Mouse (Mus musculus): Measurements from ENCODE around the gene Ttc34. TPM values are rescaled to one million over a fixed set of nuclear protein-coding genes. Genes with fewer than 3 reads are reported as not detected.

The Ttc34 gene
- polyA plus RNA-seq, 1 experiment from 2014 or later = 0.59 TPM

- Histone ChIP-seq H3K4me1 (ENCODE audit: insufficient read depth, low read length) (0 out of 2 replicates have a peak, but pooled peaks cover 7% of the 10 kb centered on the region), H3K9me3 (ENCODE audit: low read length) (no peaks in the 10 kb centered on the region), H3K4me3 (ENCODE audit: low read length) (no peak overlapping the region), H3K4me2 (replicated peaks; ENCODE audit: low read depth, low read length) (no peak overlapping the region), H3K27me3 (ENCODE audit: insufficient read depth, low read length) (no peaks in the 10 kb centered on the region), H3K36me3 (ENCODE audit: insufficient read depth, low read length) (no peaks in the 10 kb centered on the region), H3K27ac (ENCODE audit: low read length) (no peak overlapping the region), H3K9ac (replicated peaks; ENCODE audit: low read length) (no peak overlapping the region)
- WGBS = 83% methylated on average over 6 of the region's 6 CpGs
- ATAC-seq (ENCODE audit: low FRiP score, low TSS enrichment) = no peak
These were observed 30.0 kb downstream of the Ttc34 start for GRCm38 (mm10) chr4:154867257-154867656.

- H3K4me3 ChIP-seq (ENCODE audit: low read length) = no peak within 1 kb of the TSS
- 88% methylated on average over 7 of the region's 7 CpGs for WGBS
- no peak within 1 kb of the TSS for H3K4me2 ChIP-seq (replicated peaks; ENCODE audit: low read depth, low read length)
- no peak within 1 kb of the TSS for H3K9ac ChIP-seq (replicated peaks; ENCODE audit: low read length)
- ATAC-seq (ENCODE audit: low FRiP score, low TSS enrichment) = no peak
- no peaks in the 10 kb centered on the region for H3K36me3 ChIP-seq (ENCODE audit: insufficient read depth, low read length)
- no peak within 1 kb of the TSS for H3K27ac ChIP-seq (ENCODE audit: low read length)
- H3K9me3 ChIP-seq (ENCODE audit: low read length) = no peaks in the 10 kb centered on the region
- no peaks in the 10 kb centered on the region for H3K27me3 ChIP-seq (ENCODE audit: insufficient read depth, low read length)
- H3K4me1 ChIP-seq (ENCODE audit: insufficient read depth, low read length) = 0 out of 2 replicates have a peak, but pooled peaks cover 3% of the 10 kb centered on the region
These were observed 32.2 kb downstream of the Ttc34 start, which contains the start of gene Mmel1 for GRCm38 (mm10) chr4:154869440-154869839. TSS of gene Mmel1 (plus strand) at chr4:154869585.

- WGBS = 86% methylated on average over 4 of the region's 4 CpGs
- Histone ChIP-seq H3K27me3 (ENCODE audit: insufficient read depth, low read length) (no peaks in the 10 kb centered on the region), H3K4me3 (ENCODE audit: low read length) (no peak overlapping the region), H3K9ac (replicated peaks; ENCODE audit: low read length) (no peak overlapping the region), H3K4me1 (ENCODE audit: insufficient read depth, low read length) (no peaks in the 10 kb centered on the region), H3K4me2 (replicated peaks; ENCODE audit: low read depth, low read length) (no peak overlapping the region), H3K27ac (ENCODE audit: low read length) (no peak overlapping the region), H3K36me3 (ENCODE audit: insufficient read depth, low read length) (no peaks in the 10 kb centered on the region), H3K9me3 (ENCODE audit: low read length) (no peaks in the 10 kb centered on the region)
- no peak for ATAC-seq (ENCODE audit: low FRiP score, low TSS enrichment)
These were observed 33.5 kb downstream of the Ttc34 start for GRCm38 (mm10) chr4:154870721-154871120.

GRCm38 (mm10) chr4:154871757-154872251 lies 34.5 kb downstream of the Ttc34 start:
- Histone ChIP-seq H3K9me3 (ENCODE audit: low read length) (no peaks in the 10 kb centered on the region), H3K4me2 (replicated peaks; ENCODE audit: low read depth, low read length) (peak overlapping the region; percentile 38), H3K4me1 (ENCODE audit: insufficient read depth, low read length) (no peaks in the 10 kb centered on the region), H3K4me3 (ENCODE audit: low read length) (peak overlapping the region; percentile 7; the same call in 1 of the 2 replicates), H3K36me3 (ENCODE audit: insufficient read depth, low read length) (no peaks in the 10 kb centered on the region), H3K9ac (replicated peaks; ENCODE audit: low read length) (no peak overlapping the region), H3K27ac (ENCODE audit: low read length) (no peak overlapping the region), H3K27me3 (ENCODE audit: insufficient read depth, low read length) (no peaks in the 10 kb centered on the region)
- ATAC-seq (ENCODE audit: low FRiP score, low TSS enrichment) = peak; percentile 72; the same call in 1 of the 2 replicates
- 2% methylated on average over 13 of the region's 13 CpGs for WGBS

- 69% methylated on average over 6 of the region's 6 CpGs for WGBS
- Histone ChIP-seq H3K4me3 (ENCODE audit: low read length) (no peak overlapping the region), H3K27me3 (ENCODE audit: insufficient read depth, low read length) (no peaks in the 10 kb centered on the region), H3K9ac (replicated peaks; ENCODE audit: low read length) (no peak overlapping the region), H3K27ac (ENCODE audit: low read length) (no peak overlapping the region), H3K4me2 (replicated peaks; ENCODE audit: low read depth, low read length) (no peak overlapping the region), H3K36me3 (ENCODE audit: insufficient read depth, low read length) (no peaks in the 10 kb centered on the region), H3K9me3 (ENCODE audit: low read length) (no peaks in the 10 kb centered on the region), H3K4me1 (ENCODE audit: insufficient read depth, low read length) (no peaks in the 10 kb centered on the region)
- ATAC-seq (ENCODE audit: low FRiP score, low TSS enrichment) = no peak
These were observed 35.9 kb downstream of the Ttc34 start for GRCm38 (mm10) chr4:154873186-154873585.

GRCm38 (mm10) chr4:154877864-154878548 lies 40.7 kb downstream of the Ttc34 start:
- Histone ChIP-seq H3K36me3 (ENCODE audit: insufficient read depth, low read length) (no peaks in the 10 kb centered on the region), H3K4me3 (ENCODE audit: low read length) (peak overlapping the region; percentile 37), H3K9me3 (ENCODE audit: low read length) (no peaks in the 10 kb centered on the region), H3K27me3 (ENCODE audit: insufficient read depth, low read length) (no peaks in the 10 kb centered on the region), H3K27ac (ENCODE audit: low read length) (peak overlapping the region; percentile 79), H3K9ac (replicated peaks; ENCODE audit: low read length) (peak overlapping the region; percentile 68), H3K4me1 (ENCODE audit: insufficient read depth, low read length) (no peaks in the 10 kb centered on the region), H3K4me2 (replicated peaks; ENCODE audit: low read depth, low read length) (peak overlapping the region; percentile 62)
- WGBS = 11% methylated on average over 18 of the region's 18 CpGs
- ATAC-seq (ENCODE audit: low FRiP score, low TSS enrichment) = peak; percentile 98

GRCm38 (mm10) chr4:154880730-154881129 lies 43.5 kb downstream of the Ttc34 start:
- no peak overlapping the region for H3K27ac ChIP-seq (ENCODE audit: low read length)
- ATAC-seq (ENCODE audit: low FRiP score, low TSS enrichment) = no peak
- H3K27me3 ChIP-seq (ENCODE audit: insufficient read depth, low read length) = no peaks in the 10 kb centered on the region
- H3K4me2 ChIP-seq (replicated peaks; ENCODE audit: low read depth, low read length) = no peak overlapping the region
- 72% methylated on average over 6 of the region's 6 CpGs for WGBS
- no peaks in the 10 kb centered on the region for H3K9me3 ChIP-seq (ENCODE audit: low read length)
- H3K4me3 ChIP-seq (ENCODE audit: low read length) = no peak overlapping the region
- no peaks in the 10 kb centered on the region for H3K4me1 ChIP-seq (ENCODE audit: insufficient read depth, low read length)
- no peaks in the 10 kb centered on the region for H3K36me3 ChIP-seq (ENCODE audit: insufficient read depth, low read length)
- H3K9ac ChIP-seq (replicated peaks; ENCODE audit: low read length) = no peak overlapping the region

- no peak overlapping the region for H3K4me3 ChIP-seq (ENCODE audit: low read length)
- ATAC-seq (ENCODE audit: low FRiP score, low TSS enrichment) = no peak
- no peaks in the 10 kb centered on the region for H3K4me1 ChIP-seq (ENCODE audit: insufficient read depth, low read length)
- no peaks in the 10 kb centered on the region for H3K36me3 ChIP-seq (ENCODE audit: insufficient read depth, low read length)
- H3K27me3 ChIP-seq (ENCODE audit: insufficient read depth, low read length) = no peaks in the 10 kb centered on the region
- H3K9ac ChIP-seq (replicated peaks; ENCODE audit: low read length) = no peak overlapping the region
- no peak overlapping the region for H3K27ac ChIP-seq (ENCODE audit: low read length)
- WGBS = 29% methylated on average over 14 of the region's 14 CpGs
- H3K4me2 ChIP-seq (replicated peaks; ENCODE audit: low read depth, low read length) = no peak overlapping the region
- H3K9me3 ChIP-seq (ENCODE audit: low read length) = no peaks in the 10 kb centered on the region
These were observed 44.9 kb downstream of the Ttc34 start for GRCm38 (mm10) chr4:154882014-154882659.

- H3K9ac ChIP-seq (replicated peaks; ENCODE audit: low read length) = no peak overlapping the region
- no peaks in the 10 kb centered on the region for H3K9me3 ChIP-seq (ENCODE audit: low read length)
- H3K4me2 ChIP-seq (replicated peaks; ENCODE audit: low read depth, low read length) = no peak overlapping the region
- no peak overlapping the region for H3K27ac ChIP-seq (ENCODE audit: low read length)
- no peak overlapping the region for H3K4me3 ChIP-seq (ENCODE audit: low read length)
- no peak for ATAC-seq (ENCODE audit: low FRiP score, low TSS enrichment)
- H3K4me1 ChIP-seq (ENCODE audit: insufficient read depth, low read length) = no peaks in the 10 kb centered on the region
- H3K36me3 ChIP-seq (ENCODE audit: insufficient read depth, low read length) = no peaks in the 10 kb centered on the region
- WGBS = 80% methylated on average over 11 of the region's 11 CpGs
- H3K27me3 ChIP-seq (ENCODE audit: insufficient read depth, low read length) = no peaks in the 10 kb centered on the region
These were observed 48.2 kb downstream of the Ttc34 start for GRCm38 (mm10) chr4:154885416-154885815.

Measured in kidney, embryonic 16.5 days (tissue).